In the genomic region with DNA sequence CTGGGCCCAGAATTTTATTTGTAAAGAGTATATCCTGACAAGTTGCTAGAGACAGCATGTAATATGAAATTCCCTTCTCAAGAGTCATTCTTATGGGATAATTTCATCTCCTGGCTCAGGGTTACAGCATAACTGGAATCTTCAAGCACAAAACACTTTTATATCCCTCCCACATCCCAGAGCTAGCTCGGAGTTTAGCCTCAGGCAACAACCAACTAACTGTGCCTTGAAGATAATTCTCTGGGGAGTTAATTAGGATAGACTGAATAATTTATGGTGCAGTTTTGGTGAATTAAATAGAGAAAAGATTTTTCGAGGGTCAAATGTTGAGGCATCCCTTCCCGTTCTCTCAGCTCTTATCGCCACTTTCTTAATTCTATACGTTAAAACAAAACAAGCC, we compare ENCODE assay signal across 15 mouse cellular contexts.
"Had no signal": no experiment of that assay in that cellular context is flagged by ENCODE, and none has a peak within 500 bp of the region (broad histone marks: within the 10 kb centered on the region; RNA-seq: fewer than 3 reads in every experiment).

No protein-coding gene starts in this region.

- H3K27me3 ChIP-seq: liver, embryonic 13.5 days; neural tube, embryonic 12.5 days; neural tube, embryonic 15.5 days; stomach, embryonic 15.5 days had no signal

- H3K27ac ChIP-seq: liver, embryonic 13.5 days; neural tube, embryonic 12.5 days; neural tube, embryonic 15.5 days; stomach, embryonic 15.5 days had no signal

- H3K4me1 ChIP-seq: liver, embryonic 13.5 days; neural tube, embryonic 12.5 days; neural tube, embryonic 15.5 days; stomach, embryonic 15.5 days had no signal

- H3K4me2 ChIP-seq: liver, embryonic 13.5 days; neural tube, embryonic 12.5 days; neural tube, embryonic 15.5 days; stomach, embryonic 15.5 days had no signal

- H3K9ac ChIP-seq: liver, embryonic 13.5 days; neural tube, embryonic 12.5 days; neural tube, embryonic 15.5 days; stomach, embryonic 15.5 days had no signal

- H3K4me3 ChIP-seq: liver, embryonic 13.5 days; neural tube, embryonic 12.5 days; neural tube, embryonic 15.5 days; stomach, embryonic 15.5 days had no signal

- H3K36me3 ChIP-seq: liver, embryonic 13.5 days; neural tube, embryonic 12.5 days; neural tube, embryonic 15.5 days; stomach, embryonic 15.5 days had no signal

- DNase-seq: kidney, adult 18-20 months; kidney, adult 9 months; kidney, postnatal 14 days; kidney, postnatal 4 days; liver, embryonic 13.5 days; lung, adult 2 months; lung, postnatal 14 days; lung, postnatal 4 days; right cerebral cortex, adult 18-20 months; right cerebral cortex, postnatal 14 days; spleen, adult 18-20 months; thymus, postnatal 25 days had no signal

- H3K9me3 ChIP-seq: liver, embryonic 13.5 days; neural tube, embryonic 12.5 days; neural tube, embryonic 15.5 days; stomach, embryonic 15.5 days had no signal
